Mouse (Mus musculus) left cerebral cortex, postnatal 10 days (tissue): ENCODE results near the gene Arhgap6. TPM values are rescaled to one million over a fixed set of nuclear protein-coding genes. Genes with fewer than 3 reads are reported as not detected.

ENCODE experiments used
- DNase-seq, 2 experiments: peaks; one replicate each; pipeline ENCODE4 v3.0.0; 2021 to 2022; ENCODE audit warnings: low spot score in 2 of 2, mixed read lengths in 1 of 2; ENCODE audit errors: extremely low spot score in 1 of 2
- intact Hi-C: fragments of 180-260 bp; cut with DNase I; formaldehyde crosslinking; loops from one replicate; pipeline ENCODE4 v1.15.1; 2025
- total RNA-seq, 2 experiments: library from RNA; stranded (reverse); gene quantifications; 2 replicates each; pipeline ENCODE4 v1.2.3; 2021

Gene Arhgap6
- total RNA-seq, 2 experiments from 2014 or later = 4.8 to 5.7 TPM

DNA sequence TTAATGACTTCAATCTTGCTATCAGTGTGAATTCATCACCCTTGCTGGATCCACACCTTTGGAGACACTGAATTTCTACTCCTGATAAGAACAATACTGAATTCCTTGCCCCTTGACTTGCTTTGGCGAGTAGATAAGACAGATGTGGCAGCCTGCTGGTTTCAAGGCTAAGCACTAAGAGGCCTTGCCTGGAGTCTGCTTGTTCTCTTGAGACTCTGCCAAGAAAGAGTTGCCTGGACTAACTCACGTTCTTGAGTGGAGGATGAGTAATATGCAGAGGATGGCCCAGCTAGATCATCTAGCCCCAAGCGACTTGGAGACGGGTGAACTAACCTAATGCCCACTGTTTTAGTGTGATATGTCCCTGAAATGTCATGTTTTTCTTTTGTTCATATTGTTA, 148.3 kb downstream of the Arhgap6 start:
- intact Hi-C loops = no loop called here
- no peak for DNase-seq

DNA sequence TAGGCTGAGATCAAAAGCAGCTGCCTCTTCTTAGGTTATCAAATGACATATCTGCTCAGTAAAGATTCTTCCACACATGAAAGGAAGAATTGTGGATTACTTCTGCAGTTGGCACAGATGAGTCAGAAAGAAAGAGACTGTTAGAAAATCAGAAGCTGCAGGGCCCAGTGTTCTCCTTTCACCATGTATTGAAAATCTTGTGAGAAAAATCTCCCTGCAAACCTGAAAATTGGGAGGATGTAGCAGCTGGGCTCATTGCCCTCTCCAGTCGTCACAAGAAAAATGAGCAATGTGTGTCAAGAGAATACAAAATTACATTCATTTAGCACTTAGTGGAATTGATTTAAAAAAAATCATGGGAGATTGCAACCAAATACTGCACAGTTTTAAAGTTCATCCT, 180.5 kb downstream of the Arhgap6 start:
- DNase-seq = peak in 1 of 2 experiments; percentile 1
- intact Hi-C loops = no loop called here

DNA sequence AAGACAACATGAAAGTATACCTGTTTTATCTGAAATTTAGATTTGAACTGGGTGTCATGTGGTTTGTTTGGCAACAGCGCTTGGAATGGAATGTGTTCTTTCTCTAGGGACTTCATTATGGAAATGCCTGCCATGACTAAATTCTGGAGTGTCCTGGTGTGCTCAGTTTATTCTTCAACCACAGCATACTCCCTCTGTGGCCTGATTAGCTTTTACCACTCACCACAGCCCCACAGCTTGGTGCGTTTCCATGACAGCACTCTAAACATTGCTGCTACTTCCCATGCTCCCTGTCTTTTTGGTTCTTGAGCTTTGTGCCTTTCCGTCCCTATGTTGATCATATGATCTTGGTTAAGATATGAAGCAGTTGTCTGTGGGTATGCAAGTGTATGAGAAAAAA, 182.9 kb downstream of the Arhgap6 start:
- intact Hi-C loops = no loop called here
- no peak for DNase-seq

DNA sequence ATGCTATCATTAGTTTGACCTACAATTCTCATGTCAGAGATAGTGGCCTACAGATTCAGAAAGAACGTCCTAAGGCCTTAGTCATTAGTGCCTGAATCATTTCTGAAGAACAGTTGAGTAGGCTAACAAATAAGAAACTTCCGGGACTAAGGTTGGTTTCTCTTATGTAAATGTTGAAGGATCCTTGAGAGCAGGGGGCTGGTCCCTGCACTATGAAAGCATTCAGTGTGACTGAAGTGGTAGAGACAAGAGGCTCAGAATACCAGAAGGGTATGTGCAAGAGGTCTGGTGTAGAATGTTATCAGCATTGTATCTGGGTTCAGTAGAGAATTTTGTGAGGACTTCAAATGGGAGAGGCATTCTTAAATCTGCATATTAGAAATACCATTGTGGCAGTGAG, 185.5 kb downstream of the Arhgap6 start:
- intact Hi-C loops = no loop called here
- no peak for DNase-seq

DNA sequence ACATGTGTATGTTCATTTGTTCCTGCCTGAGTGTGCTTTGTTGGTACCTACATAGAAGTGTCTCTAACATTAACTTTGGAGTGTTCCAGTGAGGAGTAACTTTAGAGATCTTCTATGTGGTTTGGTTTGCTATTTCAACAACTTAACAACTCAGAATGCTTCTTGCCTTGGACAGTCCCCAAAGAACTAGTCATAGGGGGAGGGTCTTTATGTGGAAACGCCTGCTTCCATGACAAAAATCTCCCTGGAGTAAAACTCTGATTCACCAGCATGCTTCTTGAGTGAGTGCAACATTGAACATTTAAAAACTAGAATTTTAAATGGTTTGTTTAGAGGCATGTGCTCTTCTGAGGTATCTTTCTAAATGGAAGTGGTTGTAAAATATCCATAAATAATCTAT, 212.2 kb downstream of the Arhgap6 start:
- intact Hi-C loops = no loop called here
- DNase-seq = no peak

DNA sequence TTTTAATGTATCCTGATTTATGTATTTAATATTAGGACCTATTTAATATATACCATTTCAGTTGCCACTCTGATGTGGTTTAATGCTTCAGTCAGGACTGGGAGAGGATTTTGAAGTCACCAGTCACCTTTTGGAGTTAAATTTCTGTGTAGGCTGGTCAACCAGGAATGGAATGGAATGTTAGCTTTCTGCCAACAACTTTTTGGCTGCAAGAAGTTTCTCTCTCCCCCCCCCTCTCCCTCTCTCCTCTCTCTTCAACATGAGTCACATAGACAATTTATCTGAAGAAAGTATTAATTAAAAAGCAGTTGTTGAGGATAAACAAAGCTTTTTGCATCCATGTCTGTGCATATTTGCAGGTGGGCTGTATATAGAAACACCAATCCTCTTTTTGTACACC, 217.8 kb downstream of the Arhgap6 start:
- DNase-seq = no peak
- intact Hi-C loops = no loop called here

DNA sequence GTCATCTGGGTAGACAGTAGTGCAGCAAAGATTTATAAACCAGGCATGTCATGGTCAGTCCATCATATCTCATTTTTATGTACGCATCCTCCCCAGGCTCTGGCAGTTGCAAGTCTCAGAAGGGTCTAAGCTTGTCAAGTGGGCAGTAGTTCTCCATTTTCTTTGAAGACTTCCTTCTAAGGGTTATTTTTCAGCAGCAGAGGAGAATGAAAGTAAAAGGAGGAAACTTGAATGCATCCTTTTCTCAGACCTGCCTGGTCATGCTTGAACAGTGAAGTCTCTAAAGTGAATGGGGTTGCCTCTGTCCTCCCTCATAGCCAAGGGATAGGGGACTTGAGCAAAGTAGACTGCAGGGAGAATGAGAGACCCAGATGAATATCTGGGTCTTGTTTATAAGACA, 239.5 kb downstream of the Arhgap6 start:
- intact Hi-C loops = no loop called here
- DNase-seq = no peak

DNA sequence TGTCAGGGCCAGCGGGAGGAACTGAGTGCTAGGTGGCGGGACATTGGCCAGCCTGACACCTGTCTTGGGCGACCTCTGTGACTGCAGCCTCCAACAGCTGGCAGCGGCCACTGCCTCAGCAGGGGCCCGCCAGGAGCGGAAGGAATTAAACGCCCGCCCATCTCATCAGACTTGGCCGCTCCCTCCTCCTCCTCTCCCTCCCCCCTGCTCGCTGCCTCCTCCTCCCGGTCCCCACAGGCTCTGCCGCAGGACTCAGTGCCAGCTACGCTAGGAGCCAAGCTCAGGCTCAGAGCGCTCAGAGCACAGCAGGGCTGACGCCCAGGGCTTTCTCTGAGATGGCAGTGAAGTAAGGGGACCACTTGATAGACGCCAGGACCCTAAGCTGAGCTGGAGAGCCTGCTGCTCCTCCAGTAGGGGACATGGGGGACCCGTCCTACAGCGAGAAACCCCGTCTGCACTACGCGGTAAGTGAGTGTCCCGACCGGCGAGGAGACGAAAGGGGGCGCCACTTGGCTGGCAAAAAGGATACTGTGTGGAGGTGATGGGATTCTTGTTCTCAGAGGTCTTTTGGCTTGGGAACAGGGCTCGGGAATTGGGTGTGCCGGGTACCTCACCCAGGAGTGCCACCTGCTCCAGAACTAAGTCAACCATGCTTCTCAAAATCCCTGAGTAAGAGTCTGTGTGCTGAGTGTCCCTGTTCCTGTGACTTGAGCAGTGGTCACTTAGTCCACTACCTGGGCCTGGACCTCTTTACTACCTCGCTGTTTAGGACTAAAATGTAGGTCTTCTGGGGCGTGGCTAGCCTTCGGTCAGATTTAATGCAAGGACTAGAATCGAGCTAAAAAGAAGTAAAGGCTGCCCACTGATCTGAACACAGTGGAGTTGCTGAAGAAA, 241.8 kb downstream of the Arhgap6 start:
- intact Hi-C loops = loop anchor here (5.0 kb wide), 1 partner anchor 266 kb away; no protein-coding TSS in a partner anchor
- DNase-seq = peak; percentile 8 to 74

DNA sequence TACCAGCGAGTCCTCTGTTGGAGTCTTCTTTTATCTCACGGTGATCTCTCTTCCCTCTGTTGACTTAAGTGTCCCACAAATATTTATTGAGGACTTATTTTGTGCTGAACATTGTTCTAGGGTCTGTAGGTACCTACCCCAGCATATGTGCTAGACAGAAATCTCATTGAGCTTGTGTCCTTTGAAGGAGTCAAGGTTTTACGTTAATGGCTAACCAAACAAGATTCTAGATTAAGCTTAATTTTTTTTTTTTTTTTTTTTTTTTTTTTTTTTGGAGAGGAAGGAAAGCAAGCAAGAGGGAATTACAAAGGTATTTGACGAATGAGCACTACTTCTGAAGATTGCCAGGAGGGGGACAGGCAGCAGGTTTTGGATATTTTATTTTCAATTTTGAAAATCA, 242.5 kb downstream of the Arhgap6 start:
- no peak for DNase-seq
- intact Hi-C loops = loop anchor here (5.0 kb wide), 1 partner anchor 265 kb away; no protein-coding TSS in a partner anchor

DNA sequence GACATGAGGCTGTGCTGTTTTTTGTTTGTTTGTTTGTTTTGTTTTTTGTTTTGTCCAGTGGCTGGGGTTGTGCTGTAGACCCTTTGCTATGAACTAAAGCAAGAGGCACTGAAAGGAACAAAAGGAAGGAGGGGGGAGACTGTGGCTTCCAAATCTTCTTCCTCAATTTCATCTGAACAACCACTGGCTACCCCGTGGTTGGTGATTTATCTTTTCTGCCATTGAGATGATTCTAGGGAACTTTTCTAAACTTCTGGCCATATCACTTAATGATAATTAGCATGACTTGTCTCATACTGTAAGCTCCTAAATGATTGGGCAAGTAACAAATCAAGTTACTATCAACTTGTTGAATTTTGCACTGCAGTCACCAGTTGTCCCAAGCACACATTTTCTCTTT, 249.0 kb downstream of the Arhgap6 start:
- DNase-seq = no peak
- intact Hi-C loops = no loop called here

DNA sequence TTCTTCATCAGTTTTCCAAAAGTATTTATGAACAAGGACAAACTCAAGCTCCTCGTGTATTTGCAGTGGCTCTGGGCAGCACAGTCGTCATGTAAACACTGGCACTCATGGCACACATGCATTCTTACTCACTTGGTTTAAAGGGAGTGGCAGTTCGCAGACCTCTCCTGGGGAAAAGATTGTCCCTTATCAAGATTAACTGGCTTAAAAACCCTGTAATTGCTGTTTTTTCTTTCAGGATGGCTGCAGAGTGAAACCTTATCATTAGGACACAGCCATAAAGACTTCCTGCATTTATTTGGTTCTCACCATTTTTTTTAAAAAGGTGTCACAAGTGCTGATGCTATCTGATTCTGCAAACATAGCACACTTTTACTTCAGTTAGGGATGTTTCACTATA, 252.7 kb downstream of the Arhgap6 start:
- no peak for DNase-seq
- intact Hi-C loops = no loop called here

DNA sequence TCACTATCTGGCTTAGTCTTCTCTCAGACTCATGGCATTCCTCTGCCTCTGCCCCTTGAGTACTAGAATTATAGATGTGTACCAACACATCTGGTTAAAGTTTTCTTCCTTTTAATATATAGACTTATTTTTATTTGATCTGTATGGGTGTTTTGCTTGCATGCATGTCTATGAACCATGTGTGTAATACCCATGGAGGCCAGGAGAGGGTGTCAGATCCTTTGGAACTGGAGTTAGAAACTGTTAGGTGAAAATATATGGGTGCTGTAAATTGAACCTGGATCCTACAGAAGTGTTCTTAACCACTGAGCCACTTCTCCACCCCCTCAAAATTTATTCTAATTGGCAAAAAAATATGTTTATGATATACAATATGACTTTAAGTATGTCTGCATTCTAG, 254.7 kb downstream of the Arhgap6 start:
- DNase-seq = no peak

DNA sequence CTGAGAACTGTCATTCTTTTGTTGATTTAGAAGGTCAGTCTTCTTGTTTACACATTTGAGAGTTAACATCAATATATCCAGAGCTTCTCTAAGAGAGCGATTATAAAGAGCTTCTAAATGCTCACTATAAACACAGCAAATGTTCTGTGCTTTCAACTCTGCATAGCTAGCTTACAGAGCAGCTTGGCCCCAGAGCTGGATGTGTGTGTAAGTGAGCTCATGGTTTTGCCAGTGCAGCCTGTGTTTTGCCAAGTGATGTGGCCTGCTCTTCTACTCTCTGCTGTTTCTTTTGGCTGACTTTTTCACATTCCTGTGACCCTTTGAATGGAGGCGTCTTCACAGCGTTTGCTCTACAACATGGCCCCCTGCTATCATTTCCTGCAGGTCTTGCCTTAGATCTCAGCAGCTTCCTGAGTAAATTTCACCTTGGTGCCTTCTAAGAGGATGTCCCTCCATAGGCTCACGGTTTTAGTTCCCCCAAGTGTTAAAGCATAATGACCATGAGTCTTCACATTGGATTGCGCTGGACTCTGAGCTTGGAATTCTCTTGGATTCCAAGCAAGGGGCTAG, 259.1 kb downstream of the Arhgap6 start:
- intact Hi-C loops = no loop called here
- peak in 1 of 2 experiments; percentile 18 for DNase-seq

More for the DNA sequence above, 254.7 kb downstream of the Arhgap6 start:
- intact Hi-C loops = no loop called here

DNA sequence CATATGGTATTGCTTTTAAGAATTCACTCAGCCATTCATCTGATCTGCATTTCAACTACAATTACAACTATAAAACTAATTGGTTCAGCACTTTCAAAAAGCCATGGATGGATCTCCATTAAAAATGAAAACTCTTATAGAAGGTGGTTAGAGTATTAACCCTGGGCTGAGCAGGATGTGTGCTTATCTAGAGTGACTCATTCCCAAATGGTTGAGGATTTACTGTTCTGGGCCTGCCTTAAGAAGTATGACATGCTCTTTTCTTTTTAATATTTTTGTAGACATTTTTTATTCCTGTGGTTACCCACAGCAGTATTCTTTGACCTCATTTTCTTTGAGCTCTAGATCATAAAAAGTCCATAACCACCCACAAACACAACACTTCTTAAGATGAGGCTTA, 267.7 kb downstream of the Arhgap6 start:
- intact Hi-C loops = no loop called here
- DNase-seq = no peak

DNA sequence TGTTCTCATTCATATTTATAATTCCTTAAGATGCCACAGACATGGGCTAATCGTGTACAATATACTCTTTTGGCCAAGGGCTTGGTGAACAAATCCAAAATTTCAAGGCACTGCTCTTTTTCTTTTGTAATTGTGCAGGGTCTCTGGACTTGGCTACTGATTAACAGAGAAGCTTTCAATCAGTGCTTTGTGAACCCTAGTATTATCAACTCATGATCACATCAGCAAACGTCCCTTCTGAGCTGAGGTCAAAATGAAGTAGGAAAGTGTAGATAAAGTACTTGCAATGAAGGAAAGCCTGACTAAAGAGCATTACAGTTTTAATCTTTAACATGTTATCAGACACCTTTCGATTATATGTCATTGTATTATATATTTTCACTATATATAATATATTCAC, 270.4 kb downstream of the Arhgap6 start:
- DNase-seq = no peak
- intact Hi-C loops = no loop called here

DNA sequence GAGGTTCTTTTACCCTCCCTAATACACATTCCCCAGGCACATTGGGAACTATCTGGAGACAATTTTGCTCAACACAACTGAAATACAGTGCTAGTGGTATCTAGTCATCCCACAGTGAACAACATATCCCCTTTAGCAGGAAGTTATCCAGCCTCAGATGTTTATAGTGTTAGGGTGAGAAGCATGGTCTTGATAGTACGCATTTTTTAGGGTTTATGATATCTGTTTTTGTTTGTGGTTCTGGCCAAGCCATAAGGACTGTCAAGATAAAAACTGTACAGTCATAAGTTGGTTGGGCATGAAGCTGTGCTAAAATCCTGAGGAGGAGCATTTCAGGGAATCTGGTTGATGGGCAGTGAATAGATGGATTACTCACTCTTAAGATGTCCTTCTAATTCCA, 271.0 kb downstream of the Arhgap6 start:
- DNase-seq = no peak
- intact Hi-C loops = no loop called here

DNA sequence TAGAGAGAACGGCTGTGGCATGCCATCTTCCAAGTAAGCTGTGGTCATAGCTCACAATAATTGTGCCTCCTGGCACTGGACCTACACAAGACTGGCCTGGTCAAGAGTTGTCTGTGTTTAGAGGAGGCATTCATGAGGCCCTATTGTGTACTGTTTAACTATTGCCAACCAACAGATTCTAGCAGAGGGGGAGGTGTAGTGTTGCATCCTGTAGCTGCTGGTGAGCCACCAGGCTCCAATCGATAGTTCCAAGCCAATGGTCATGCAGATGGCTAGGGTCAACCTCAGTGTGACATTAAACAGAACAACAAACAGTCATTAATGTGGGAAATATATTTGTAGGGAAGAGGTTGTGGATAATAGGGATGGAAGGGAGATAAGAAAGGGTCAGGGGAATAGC, 280.1 kb downstream of the Arhgap6 start:
- intact Hi-C loops = no loop called here
- no peak for DNase-seq

DNA sequence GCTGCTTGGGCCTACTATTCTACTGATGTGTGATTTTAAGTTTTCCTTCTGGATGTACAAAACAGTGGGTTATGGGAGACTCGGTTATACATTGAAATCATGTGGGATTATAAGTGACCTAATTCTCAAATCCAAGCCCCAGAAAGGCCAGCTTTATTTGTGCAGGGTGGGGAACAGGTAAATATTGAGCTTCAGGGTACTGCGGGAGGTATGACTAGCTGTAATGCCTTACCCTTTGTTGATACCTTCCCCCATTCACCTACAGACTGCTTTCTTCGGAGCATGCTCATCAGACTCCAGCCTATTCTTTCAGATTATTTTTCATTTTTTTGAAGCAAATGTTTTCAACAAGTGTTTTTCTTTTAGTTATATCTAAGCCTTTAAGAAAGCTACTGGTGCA, 286.7 kb downstream of the Arhgap6 start:
- DNase-seq = no peak
- intact Hi-C loops = no loop called here

DNA sequence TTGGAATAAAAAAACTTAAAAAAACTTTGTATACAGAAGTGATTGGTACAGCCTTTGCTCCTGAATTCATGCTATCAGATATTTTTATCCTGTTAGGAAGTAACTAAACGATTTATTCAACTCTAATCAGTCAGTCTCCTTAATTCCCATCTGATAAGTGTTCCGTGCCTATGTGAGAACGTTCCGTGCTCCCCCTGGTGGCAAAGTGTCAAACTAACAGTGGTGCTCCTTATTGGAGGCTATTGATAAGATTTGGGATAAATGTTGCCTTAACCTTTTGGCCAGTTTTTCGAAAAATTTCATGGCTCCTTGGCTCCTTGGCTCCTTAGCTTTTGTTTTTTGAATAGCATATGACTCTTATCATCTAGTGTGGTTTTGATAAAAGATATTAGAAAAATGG, 291.0 kb downstream of the Arhgap6 start:
- peak in 1 of 2 experiments; percentile 34 for DNase-seq
- intact Hi-C loops = loop anchor here (5.0 kb wide), 1 partner anchor 149 kb away; no protein-coding TSS in a partner anchor

DNA sequence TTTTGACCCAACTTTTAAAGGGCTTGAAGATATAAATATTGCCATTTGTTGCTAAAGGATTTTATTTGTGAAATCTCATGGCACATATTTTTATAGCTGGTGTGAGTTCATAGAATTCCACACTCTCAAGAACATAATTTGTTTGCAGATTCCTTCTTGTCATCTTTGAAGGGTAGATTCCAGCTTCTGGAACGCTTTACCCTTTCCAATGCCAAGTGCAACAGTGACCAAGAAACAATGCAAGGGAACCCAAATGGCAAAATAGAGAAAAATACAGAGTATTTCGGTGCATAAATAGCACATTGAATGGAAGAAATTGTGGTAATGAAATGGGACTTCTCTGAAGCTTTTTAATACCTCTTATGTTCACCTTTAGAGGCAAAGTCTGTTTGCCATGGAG, 294.3 kb downstream of the Arhgap6 start:
- intact Hi-C loops = loop anchor here (5.0 kb wide), 1 partner anchor 152 kb away; no protein-coding TSS in a partner anchor
- no peak for DNase-seq
